Mouse (Mus musculus): ENCODE data around the gene Gas2.

Gas2 gene

GRCm38 (mm10) chr7:51861250-51862096 is at the start of gene Gas2:
Gas2 (plus strand) TSS chr7:51862015.
- DNase-seq, result peak; percentile 95

- peak; percentile 53 for DNase-seq
These were observed 46.1 kb upstream of the Gas2 start for GRCm38 (mm10) chr7:51815473-51816282.

- DNase-seq, result no peak
These were observed 45.5 kb upstream of the Gas2 start for GRCm38 (mm10) chr7:51816283-51816839.

- no peak for DNase-seq
These were observed 43.4 kb upstream of the Gas2 start for GRCm38 (mm10) chr7:51818251-51818974.

- no peak for DNase-seq
These were observed 41.9 kb upstream of the Gas2 start for GRCm38 (mm10) chr7:51819891-51820290.

GRCm38 (mm10) chr7:51821467-51821866 is 40.3 kb upstream of the Gas2 start:
- DNase-seq, result no peak

GRCm38 (mm10) chr7:51823562-51824338 is 38.1 kb upstream of the Gas2 start:
- no peak for DNase-seq

- DNase-seq, result peak; percentile 58
These were observed 29.9 kb upstream of the Gas2 start for GRCm38 (mm10) chr7:51831917-51832316.

GRCm38 (mm10) chr7:51840515-51840914 is 21.3 kb upstream of the Gas2 start:
- DNase-seq, result no peak

- no peak for DNase-seq
These were observed 10.9 kb upstream of the Gas2 start for GRCm38 (mm10) chr7:51850877-51851276.

- no peak for DNase-seq
These were observed 9.8 kb upstream of the Gas2 start for GRCm38 (mm10) chr7:51851890-51852507.

- peak; percentile 98 for DNase-seq
These were observed 280 bp downstream of the Gas2 start, which contains the start of gene Fancf for GRCm38 (mm10) chr7:51862097-51862492. Fancf (minus strand) TSS chr7:51862267.

- no peak for DNase-seq
These were observed 1.0 kb downstream of the Gas2 start for GRCm38 (mm10) chr7:51862842-51863241.

- no peak for DNase-seq
These were observed 3.5 kb downstream of the Gas2 start for GRCm38 (mm10) chr7:51865336-51865735.

GRCm38 (mm10) chr7:51867983-51868382 is 6.2 kb downstream of the Gas2 start:
- DNase-seq, result no peak

GRCm38 (mm10) chr7:51872041-51872440 is 10.2 kb downstream of the Gas2 start:
- no peak for DNase-seq

GRCm38 (mm10) chr7:51872597-51872996 is 10.8 kb downstream of the Gas2 start:
- DNase-seq, result no peak

GRCm38 (mm10) chr7:51876316-51876715 is 14.5 kb downstream of the Gas2 start:
- no peak for DNase-seq

GRCm38 (mm10) chr7:51878730-51879129 is 16.9 kb downstream of the Gas2 start:
- DNase-seq, result no peak

- peak; percentile 86 for DNase-seq
These were observed 17.4 kb downstream of the Gas2 start for GRCm38 (mm10) chr7:51879136-51879723.

- DNase-seq, result no peak
These were observed 18.3 kb downstream of the Gas2 start for GRCm38 (mm10) chr7:51880121-51880520.

Data from embryo, embryonic 11 days (tissue).